Mouse (Mus musculus): ENCODE results near the gene Rassf4.
"Not testable (repeated sequence)": the region's sequence is repeated elsewhere in the genome, so short reads cannot be mapped to it uniquely, and the experiment has no call there.

Rassf4 gene

DNA sequence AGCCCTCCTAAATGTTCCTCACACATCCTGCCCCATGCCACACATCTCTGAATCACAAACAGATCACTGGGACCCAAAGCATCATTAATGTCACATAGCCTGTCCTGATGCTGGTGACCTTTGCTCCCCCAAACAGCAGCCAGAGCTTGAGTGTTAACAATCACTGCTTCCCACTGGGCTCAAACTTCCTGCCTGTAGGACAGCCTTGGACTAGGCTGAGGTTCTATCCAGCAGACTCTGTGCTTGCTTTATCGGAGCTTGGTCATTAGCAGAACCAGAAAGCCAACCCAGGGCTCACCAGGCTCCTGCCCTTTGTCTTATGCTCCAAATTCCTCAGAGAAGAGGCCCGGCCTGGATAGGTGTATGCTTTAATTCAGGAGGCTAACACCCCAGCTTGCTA lies 34.9 kb downstream of the Rassf4 start:
- in situ Hi-C loops (cut with MboI, MseI): no loop called here

DNA sequence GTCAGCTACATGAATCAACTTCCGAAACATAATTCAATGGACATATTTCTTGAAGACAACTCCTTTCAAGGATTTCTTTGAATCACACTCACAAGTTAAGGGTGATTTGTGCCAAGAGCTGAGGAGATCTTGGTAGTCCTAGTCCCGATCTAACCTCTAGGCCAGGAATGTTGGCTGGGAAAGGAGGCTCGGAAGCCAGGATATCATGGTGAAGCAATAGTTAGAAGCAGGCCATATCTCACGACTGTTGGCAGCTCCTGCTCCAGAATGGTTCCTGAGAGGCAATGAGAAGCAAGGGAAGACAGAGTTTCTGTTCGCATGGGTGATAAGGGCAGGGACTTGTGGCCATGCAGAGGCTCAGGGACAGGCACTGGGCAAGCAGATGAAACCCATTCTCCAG lies 36.3 kb downstream of the Rassf4 start:
- in situ Hi-C loops (cut with MboI, MseI): no loop called here

DNA sequence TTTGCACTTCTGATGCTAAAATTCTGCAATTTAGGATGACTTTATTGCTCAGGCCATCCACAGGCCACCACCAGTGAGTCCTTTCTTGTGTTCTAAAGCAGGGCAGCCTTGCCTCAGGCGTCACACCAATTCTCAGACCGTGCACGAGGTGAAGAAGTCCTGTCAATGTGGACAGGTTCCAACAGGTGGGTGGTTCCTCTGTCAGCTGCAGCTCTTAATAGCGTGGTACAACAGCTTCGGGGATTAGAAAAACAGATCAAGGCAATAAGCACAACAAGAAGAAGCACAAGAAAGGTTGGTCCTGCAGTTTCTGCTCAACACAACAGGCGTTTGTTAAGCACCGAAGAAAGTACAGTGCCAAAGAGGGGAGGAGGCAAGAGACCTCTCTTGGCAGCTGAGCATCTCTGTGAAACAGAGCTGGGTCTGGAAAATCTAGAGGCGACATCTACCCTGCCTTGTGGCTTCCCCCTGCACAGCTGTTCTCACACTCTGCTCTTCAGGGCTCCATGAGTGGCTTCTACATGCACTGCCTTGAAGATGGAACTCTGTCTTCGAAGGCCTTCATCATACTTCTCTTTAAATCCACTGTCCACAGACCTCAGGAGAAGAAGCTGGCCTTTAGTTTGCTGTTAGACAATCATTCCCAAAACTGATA lies 37.0 kb downstream of the Rassf4 start:
- in situ Hi-C loops (cut with MboI, MseI): no loop called here

DNA sequence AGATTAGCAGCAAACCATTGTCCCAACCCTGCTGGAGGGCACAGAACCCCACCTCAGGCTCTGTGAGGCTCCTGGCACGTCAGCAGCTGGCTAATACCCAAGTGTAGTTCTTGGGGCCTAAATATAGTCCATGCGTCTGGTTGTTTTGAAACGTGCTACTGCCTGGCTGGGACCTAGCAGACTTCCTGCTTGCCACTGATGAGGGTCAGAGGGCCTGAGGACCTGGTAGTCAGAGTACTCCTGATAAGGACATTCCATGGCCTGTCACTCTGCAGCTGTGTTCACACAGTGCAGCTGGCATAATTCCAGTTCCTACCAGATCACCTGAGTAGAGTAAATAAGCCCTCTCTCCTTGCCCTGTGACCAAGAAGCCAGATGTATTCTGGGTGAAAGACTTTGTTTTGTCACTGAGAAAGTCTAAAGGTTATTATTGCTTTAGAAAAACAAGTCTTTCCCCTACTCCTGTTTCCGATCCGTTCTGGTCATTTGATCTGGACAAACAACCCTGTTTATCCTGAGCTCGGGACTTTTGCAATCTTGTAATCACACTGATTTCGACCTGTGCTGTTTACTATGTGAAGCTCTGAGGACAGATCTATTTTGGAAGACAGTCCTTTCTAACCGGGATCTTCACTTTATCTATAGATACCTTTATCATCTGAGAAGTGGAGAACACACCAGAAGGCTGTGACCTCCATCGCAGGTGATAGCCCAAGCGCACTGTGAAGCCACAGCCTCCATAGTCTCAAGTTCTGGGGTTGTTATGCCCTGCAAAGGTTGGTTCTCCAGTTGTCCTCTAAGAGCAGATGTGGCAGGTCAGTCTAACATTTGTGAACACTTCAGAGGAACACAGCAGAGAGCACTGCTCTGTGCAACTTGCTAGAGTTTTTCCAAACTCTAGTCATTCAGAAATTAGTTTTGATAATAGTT lies 38.2 kb downstream of the Rassf4 start:
- in situ Hi-C loops (cut with MboI, MseI): no loop called here

DNA sequence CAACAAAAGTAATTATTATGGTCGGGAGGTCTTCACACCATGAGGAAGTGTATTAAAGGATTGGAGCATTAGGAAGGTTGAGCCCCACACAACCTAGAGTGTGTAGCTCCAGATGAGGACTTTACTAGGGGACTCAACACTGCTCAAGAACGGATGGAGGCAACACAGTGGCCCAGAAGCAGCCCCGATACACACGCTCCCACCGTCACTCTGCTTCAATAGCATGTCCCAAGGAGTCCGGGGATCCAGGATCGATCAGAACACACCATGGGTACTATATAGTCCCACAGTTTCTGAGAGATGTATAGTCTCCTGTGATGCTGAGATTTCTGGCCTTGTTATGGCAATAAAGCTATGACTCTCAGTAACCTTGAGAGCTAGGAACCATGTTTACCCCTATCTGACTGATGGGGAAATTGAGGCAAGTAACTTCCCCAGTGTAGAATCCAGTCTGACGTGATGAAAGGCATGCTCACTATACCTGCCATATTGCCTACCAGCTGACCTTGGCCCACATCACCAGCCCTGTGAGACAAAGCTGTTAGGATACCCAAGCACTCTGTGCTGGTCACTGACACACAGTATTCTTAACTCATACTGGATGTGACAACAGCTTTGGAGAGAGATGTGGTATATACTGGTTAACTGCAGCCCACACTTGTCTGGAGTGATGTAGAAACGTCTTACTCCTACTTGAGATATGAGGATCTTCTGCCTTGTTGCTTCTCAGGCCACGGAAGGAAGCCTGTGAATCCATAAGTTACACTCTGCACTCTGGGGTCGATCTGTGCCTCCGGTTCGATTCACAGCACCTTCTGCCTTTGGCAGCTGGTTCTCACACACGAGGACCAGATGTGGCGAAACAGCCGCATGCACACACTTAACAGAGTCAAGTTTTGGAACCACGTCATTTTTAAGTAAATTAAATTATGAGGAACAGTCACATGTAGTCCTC lies 39.7 kb downstream of the Rassf4 start:
- in situ Hi-C loops (cut with MboI, MseI): no loop called here

DNA sequence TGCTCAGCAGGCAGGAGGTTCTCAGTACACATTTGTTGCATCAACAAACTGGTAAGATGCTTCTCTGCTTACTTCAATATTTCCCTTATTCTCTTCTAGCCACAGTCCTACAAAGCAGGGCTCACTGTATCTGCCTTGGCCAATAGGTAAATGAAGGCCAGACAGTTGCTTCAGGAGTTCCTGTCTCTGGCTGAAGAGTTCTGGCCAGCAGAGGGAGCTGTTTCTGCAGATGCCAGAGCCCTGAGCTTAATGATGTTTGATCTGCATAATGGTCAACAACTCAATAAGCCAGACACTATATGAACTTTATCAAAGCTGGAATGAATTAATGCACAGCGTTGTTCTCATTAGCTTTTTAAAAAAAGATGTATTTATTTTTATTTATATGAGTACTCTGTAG lies 41.6 kb downstream of the Rassf4 start:
- in situ Hi-C loops (cut with MboI, MseI): no loop called here

DNA sequence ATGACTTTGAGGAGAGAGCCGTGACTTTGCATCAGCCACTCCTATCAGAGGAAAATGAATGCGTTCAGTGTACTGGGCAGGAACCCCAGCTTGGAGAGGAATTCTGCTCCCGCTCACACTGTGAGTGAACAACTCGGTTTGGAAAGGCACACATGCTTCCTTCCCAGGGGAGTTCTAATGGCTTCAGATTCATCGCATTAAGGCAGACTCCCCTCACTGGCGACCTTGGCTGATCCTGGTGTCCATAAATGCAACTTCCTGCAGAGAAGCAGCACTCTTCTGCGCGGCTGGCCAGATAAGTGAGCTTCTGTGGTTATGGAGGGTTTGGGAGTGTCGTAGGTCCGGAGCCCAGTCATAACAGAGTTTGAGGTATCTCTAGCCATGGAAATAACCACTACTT lies 44.0 kb downstream of the Rassf4 start:
- in situ Hi-C loops (cut with MboI, MseI): no loop called here

DNA sequence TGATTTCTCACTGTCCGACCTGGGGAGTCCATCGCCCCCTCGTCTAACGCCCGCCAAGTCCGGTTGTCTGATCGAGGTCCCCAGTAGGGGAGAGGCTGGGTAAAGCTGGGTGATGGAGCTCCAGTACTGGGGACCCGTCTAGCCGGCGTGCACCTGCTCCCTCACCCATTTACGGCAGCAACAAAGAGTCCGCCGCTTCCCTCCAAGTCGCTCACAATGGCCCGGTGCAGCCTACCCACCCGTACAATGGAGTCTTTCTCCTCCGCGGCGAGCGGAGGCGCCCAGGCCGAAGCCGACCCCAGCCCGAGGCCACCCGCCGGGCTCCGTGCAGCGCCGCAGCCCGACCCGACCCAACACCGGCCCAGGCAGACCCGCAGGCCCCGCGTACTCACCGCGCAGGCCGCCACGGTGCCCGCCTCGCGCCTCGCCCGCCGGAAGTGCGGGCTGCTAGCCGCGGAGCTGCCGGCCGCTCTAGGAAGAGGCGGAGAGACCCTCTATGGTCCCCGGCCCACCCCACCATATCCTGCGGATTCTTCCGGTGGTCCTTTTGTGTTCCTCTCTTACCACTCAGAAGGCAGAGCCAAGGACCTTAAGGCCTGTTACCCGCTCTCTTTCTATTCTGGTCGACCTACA lies 45.1 kb downstream of the Rassf4 start, which contains the start of gene Zfp422:
Gene Zfp422, minus strand, starts transcription at position 461 of the 633 bp plus-strand sequence.
- in situ Hi-C loops (cut with MboI, MseI): no loop called here

DNA sequence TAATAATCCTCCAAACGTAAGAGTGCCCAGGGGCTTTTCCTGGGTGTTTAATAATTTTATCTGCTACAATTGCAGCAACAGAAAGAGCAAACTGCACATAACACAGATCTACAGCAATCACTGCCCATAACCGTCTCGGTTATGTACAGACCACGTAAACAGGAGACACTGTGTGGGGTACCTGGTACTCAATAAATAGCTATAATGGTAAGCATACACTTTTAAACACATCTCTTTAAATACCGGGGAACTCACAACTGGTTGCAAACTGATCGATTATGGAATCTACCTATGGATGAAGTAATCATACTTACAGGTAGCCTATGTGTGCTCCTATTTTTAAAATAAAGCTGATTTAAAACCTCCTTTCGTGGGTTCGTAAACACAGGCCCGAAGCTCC lies 45.7 kb downstream of the Rassf4 start:
- in situ Hi-C loops (cut with MboI, MseI): no loop called here

DNA sequence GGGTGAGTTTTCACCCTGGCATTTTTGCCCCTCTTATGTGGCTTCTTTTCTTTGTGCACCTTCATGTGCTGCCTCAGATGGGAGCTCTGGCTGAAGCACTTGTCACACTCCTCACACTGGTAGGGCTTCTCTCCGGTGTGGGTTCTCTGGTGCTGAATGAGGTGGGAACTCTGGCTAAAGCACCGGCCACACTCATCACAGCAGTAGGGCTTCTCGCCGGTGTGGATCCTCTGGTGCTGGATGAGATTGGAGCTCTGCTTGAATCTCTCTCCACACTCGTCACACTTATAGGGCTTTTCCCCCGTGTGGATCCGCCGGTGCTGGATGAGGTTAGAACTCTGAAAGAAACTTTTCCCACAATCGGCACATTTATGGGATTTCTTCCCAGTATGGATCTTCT lies 47.3 kb downstream of the Rassf4 start:
- in situ Hi-C loops (cut with MboI, MseI): not testable (repeated sequence)

DNA sequence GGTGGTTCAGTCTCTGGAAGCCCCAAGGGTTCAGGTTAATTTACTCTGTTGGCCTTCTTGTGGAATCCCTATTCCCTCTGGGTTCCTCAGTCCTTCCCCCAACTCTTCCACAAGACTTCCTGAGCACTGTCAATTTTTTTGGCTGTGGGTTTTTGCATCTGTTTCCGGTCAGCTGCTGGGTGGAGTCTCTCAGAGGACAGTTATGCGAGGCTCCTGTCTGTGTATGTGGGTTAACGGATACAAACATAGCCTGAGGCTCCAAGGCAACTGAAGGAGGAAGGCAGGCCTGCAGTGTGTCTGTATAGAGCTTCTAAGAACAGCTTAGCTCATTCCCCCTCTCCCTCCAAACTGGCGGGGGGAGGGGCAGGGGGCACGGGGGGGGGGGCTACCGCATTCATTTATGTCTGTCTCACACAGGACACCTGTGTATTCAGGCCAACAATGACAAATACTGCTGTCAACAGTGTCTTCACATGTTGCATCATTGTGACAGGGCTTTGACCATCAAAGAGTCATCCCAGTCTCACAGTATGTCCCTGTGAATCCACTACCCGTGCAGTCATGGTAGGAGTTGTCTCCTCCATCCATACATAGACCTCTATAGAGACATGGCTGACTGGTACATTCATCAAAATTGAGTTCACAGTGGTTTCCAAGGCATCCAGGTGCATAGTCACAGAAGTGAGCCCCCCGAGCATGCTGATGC lies 52.3 kb downstream of the Rassf4 start:
- in situ Hi-C loops (cut with MboI, MseI): no loop called here

DNA sequence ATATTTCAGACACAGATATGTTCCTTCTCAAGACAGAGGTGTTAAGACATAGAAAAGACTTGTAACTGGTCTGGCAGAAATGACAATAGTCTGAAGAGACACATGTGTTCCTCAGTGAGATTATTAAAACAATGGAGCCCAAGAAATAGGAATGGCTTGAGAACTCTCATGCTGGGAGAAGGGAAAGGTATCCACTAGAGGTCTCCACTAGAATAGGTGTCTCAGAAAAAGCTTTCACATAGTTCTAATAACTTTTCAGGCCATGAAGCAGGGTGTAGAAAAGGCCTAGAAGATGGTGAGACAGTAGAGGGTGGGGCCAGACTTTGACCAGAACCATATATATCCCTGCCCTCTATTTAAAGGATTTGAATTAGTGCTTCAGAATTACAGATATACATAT lies 55.7 kb downstream of the Rassf4 start:
- in situ Hi-C loops (cut with MboI, MseI): no loop called here

DNA sequence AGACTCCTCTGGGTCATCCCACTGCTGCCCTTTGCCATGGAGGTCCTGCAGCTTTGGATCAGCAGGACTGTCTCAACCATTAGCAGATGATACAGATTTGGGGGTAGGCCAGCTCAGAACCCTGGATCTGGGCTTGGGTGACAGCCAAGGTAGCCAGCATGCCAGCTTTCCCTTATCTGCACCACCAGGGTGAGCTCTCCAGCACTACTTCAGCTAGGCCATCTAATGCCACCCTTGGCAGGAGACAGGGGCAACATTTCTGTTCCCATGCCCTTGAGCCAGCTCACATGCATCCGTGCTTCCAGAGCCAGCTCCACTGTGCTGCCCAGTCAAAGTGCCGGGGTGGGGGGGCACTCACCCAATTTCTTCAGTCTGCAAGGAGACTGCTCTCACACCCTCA lies 58.0 kb downstream of the Rassf4 start:
- in situ Hi-C loops (cut with MboI, MseI): no loop called here

DNA sequence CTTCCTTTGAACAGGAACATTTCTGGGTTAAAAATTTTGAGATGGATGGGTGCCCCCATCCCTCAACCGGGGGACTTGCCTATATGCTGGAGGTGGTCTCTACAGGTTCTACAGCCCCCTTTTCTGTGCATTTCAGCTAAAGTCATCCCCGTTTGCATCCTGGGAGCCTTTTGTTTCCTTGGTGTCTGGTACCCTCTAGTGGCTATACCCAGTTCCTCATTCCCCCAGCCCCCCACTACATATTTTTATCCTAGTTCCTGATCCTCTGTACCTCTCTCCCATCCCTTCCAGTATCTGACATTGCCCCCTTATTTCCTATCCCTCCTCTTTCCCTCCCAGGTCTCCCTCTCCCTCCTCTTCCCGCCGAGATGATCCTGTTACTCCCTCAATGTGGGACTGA lies 66.5 kb downstream of the Rassf4 start:
- in situ Hi-C loops (cut with MboI, MseI): no loop called here

DNA sequence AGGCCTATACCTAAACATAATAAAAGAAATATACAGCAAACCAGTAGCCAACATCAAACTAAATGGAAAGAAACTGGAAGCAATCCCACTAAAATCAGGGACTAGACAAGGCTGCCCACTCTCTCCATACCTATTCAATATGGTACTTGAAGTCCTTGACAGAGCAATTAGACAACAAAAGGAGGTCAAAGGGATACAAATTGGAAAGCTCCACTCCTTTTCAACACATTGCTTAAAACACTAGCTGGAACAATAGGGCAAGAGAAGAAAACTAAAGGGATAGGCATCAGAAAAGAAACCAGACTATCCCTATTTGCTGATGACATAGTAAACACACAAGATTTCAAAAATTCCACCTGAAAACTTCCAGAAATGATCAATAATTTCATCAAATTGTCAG lies 72.8 kb downstream of the Rassf4 start:
- in situ Hi-C loops (cut with MboI, MseI): not testable (repeated sequence)

DNA sequence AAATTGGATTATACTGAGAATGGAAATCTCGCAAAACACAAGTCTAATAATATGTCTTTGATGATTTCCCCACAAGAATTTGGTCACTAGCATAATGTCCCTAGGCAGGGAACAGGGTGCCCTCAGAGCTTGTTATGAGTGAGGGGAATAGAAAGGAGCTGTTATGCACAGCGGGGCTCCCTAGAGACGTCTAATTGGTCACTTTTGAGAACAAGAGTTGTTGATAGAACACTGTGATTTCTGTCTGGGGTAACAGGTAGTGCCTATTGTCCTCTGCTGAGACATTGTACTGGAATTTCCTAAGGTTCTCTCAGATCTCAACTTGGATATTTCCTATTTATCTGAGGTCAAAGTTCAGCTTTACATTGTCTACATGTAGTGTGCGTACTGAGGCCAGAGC lies 89.7 kb downstream of the Rassf4 start, which contains the start of gene Olfr215:
Gene Olfr215, minus strand, starts transcription at position 101 of the 400 bp plus-strand sequence.
- in situ Hi-C loops (cut with MboI, MseI): no loop called here

Measured in T-helper 1 cell (primary cell).